Mouse (Mus musculus) T-cell, adult 2 months (primary cell): ENCODE data around the gene Gm14214.

Experiments
- DNase-seq: peaks from one replicate; pipeline ENCODE4 v3.0.0; 2022; ENCODE audit warnings: low spot score

The Gm14214 gene

DNA sequence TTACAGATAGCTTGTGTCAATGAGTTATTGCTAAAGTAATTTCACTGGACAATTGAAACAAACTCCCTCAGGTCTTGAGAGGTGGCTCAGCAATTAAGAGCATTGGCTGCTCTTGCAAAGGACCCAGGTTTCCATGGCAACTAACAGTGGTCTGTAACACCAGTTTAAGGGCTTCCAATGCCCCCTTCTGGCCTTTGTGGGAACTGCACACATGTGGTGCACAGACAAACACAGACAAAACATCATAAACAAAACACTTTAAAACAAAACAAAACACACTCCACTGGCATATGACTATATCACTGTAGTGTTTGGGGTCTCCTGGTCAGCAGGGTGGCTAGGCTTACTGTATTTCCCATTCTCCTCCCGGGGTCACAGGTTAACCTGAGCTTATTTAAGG lies 4.2 kb upstream of the Gm14214 start:
- peak; percentile 38 for DNase-seq

DNA sequence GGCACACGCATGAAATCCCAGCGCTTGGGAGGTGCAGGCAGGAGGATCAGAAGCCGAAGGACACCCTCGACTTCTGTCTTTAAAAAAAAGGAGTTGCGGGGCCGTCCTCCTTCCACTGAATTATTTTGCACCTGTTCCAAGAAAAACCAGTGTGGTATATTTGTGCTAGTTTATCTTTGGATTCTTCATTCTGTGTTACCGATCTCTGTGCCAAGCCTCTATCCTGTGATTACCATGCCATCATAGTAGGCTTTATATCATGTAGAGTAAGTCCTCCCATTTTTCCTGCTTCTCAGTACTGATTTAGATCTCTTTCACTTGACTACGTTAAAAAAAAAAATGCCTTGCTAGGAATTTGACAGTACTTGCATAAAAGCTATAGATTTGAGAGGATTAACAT lies 1.8 kb upstream of the Gm14214 start:
- DNase-seq = no peak

DNA sequence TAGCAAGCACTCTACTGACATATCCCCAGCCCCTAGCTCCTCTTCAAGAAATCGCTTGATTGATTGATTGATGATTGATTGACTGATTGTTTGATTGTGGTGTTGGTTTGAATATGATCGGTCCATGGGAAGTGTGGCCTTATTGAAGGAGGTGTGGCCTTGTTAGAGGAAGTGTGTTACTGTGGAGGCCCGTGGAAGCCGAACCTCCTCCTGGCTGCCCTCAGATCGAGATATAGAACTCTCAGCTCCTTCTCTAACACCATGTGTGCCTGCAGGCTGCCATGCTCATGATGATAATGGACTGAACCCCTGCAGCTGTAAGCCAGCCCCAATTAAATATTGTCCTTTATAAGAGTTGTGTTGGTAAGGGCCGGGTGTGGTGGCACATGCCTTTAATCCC lies 2.8 kb downstream of the Gm14214 start:
- no peak for DNase-seq

DNA sequence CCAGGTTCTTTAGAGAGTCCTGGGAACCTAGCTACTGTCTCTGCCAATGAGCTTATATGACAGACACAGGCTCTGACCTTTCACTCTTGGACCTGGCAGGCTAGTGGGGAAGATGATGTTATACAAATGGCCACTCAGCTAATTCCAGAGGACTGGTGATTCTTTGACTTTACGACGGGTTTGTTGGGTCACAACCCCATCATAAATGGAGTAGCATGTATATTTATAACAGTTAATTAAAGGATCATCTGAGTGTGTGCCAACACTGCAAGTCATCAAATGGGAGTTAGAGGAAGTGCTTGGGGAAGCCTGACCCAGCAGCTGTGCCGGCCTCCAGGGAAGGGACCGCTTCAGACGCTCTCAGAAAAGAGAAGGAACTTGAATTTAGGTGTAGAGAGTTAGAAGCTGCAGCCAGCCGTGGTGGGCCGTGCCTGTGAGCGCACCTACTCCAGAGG lies 4.2 kb downstream of the Gm14214 start:
- DNase-seq = no peak

DNA sequence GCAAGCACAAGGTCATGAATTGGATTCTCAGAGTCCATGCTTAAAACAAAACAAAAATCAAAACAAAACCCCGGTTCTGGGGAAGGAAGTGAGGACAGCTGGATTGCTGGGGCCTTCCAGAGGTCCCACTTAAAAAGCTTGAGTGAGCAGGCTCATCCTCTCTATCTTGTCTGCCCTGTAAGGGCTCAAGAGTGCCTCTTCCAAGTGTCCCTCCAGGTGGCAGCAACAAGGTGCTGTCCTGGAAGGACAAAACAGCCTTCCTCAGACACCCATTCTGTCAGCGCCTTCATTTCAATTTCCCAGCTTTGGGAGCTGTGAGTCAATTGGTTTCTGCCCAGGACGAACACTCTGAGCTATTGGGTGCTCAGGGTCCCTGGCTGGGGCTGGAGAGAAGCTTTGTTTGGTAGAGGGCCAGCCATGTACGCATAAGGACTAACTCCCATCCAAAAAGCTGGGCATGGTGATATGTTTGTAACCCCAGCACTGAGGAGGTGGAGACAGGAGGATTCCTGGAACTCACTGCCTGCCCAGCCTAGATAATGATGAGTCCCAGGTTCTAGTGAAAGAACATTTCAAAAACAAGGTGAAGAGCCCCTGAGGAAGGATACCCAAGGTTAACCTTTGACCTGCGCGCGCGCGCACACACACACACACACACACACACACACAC lies 4.9 kb downstream of the Gm14214 start:
- no peak for DNase-seq

DNA sequence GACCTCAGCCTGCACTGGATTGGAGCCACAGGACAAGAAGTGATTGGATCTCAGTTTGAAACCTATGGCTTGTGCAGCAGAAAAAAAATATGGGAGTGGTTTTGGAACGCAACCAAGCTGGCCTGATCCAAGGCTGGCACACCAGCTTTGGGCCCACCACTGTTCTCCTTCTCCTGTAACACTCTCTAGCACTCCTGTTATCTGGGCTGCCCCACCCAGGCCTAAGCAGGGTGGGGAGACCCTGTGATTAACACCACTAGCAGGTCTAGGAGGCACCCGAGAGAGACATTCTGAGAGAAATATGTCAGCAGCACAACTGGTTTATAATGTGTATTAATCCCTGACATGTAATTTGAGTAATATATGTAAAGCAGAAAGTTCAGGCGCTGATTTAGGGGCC lies 6.6 kb downstream of the Gm14214 start:
- DNase-seq = no peak

DNA sequence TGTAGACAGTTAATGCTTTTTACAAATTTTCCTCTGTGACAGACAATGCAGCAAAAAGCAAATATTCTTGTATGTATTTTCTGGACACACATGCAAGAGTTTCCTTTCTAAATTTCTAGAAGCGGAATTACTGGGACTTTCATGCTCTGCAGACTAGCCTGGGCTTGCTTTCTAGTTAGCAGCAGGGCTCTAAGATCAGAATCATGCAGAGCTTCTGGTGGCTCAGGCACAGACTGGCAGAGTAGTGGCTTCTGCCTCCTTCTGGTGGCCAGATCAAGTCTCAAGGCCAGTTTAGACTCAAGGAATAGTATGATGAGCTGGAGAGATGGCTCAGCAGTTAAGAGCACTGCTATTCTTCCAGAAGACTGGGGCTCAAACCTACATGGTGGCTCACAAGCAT lies 11.4 kb downstream of the Gm14214 start:
- DNase-seq = no peak

DNA sequence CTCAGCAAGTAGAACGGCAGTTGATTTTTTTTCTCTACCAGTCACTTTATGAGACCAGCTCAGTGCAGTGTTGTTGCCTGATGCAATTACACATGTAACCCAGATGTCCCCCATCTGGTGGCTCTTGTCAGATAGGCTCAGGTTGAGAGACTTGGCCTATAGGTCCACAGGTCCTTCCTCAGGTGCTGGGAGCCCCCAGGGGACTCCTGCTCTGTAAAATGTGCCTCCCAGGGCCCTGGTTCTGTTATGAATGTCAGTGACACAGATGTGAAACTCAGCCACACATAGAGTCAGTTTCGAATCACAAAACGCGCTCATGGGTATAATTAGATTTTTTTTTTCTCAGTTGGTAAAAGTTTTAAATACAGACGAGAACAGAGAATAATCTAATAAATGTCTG lies 12.1 kb downstream of the Gm14214 start:
- DNase-seq = no peak

DNA sequence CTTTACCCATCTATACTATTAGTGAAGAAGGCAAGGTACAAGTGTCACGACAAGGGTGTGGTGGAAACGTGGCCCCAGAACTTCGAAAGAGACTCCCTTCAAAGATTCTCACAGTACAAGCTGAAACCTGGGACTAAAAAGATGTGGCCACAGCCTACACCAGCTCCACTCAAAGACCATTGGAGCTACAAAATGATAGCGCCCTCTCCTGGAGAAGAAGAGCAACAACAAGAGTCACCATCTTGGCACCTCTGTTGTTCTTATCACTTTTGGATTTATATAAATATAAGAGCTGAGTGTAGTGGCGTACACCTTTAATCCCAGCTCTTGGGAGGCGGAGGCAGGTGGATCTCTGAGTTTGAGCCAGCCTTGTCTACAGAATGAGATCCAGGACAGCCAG lies 14.0 kb downstream of the Gm14214 start:
- DNase-seq = no peak

DNA sequence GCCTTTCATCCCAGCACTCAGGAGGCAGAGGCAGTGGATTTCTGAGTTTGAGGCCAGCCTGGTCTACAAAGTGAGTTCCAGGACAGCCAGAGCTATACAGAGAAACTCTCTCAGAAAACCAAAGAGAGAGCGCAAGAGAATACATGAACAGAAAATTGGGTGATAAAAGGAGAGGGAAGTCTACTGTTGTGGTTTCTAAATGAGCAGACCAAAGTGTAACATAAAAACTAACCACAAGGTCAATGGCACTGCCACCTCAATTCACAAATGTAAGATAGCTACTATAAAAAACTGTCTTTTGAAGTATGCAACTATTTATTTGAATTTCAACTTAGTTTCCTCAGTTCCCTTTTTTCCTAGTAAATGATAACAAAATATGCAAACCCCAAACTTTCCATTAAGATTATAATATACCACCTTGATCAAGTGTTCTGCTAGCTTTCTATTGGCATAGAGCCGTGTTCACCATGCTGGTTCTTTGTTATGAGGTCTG lies 15.7 kb downstream of the Gm14214 start:
- peak; percentile 20 for DNase-seq

DNA sequence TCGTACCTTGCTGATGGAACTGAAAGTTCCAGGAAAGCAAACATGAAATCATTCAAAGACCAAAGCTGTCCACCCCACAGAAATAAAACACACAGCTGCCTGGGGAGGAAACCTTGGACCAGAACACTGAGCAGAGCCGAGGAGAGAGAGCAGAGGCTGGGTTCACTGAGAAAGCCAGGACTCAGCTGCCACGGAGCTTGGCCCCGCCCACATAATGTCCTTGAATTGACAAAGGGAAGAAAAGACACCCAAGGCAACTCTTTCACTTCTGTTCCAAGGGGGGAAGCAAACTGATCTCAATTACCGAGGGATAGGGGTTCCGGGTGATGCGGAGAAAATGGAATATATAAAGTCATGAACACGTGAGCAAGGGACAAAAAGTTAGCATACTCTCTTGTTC lies 17.9 kb downstream of the Gm14214 start:
- DNase-seq = no peak

DNA sequence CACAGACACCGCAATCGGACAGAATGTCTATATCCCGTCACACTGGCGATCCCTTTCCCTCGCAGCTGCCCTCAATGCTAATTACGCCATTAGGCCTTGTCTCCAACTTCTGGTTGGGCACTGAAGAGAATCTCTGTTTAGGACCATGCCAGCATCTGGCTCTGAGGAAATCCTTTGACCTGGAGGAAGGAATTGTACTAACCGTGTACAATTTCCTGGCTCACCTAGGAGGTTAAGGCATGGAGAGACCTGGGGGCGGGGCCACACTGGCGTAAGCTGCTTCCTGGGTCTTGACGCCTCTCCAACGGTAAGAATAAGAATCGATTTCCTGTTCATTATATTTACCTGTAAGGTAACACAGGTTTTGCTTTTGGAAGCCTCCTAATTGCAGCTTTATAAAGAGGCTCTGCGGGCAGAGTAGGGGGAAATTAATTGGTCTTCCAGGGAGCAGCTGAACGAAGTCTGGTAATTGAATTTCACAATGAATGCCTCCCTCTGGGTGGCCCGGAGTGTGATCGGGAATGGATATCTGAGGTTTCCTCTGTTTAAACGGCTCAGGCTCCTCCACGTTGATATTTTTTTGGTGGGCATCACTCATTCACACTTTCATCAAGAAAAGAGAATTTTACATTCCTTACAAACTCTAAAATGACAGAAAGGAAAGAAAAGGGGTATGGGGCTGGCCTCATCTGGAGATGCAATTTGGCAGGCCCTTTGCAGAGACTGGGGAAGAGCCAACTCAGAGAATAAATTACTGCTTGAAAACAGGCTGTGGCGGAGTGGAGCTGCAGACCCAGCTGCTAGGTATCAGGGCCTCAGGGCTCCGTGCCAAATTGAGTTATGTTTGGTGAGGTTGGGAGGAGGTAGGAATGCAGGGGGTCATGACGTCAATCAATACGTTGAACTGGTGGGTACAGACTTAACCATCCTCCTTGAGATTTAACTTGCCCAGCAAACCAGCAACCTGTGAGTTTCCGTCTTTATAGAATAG lies 20.5 kb downstream of the Gm14214 start:
- DNase-seq = no peak

DNA sequence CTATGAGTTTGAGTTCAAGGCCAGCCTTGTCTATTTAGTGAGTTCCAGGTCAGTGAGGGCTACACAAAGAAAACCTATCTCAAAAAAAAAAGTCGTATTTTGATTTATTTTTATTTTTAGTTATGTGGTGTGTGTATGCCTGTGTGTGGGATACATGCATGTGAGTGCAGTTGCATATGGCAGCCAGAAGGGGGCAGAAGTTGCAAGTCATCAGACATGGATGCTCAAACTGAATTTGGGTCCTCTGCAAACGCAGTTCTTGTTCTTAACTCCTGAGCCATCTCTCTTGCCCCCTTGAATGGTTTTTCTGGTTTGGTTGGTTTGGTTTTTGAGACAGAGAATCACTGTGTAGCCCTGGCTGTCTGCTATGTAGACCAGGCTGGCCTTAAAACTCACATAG lies 21.4 kb downstream of the Gm14214 start:
- no peak for DNase-seq

DNA sequence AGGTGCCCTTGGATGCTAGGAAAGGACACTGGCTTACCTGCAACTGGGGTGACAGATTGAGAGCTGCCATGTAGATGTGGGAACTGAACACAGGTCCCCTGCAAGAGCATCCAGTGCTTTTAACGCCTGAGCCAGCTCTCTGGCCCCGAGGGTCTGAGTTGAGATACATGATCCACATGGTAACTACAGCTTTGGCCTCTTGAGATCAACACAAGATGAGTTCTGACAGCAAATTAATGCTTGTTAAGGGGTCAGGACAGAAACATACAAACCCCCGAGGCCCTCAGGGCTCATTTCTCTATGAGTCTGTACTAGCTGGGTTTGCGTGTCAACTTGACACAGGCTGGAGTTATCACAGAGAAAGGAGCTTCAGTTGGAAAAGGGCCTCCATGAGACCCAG lies 25.9 kb downstream of the Gm14214 start:
- DNase-seq = no peak

DNA sequence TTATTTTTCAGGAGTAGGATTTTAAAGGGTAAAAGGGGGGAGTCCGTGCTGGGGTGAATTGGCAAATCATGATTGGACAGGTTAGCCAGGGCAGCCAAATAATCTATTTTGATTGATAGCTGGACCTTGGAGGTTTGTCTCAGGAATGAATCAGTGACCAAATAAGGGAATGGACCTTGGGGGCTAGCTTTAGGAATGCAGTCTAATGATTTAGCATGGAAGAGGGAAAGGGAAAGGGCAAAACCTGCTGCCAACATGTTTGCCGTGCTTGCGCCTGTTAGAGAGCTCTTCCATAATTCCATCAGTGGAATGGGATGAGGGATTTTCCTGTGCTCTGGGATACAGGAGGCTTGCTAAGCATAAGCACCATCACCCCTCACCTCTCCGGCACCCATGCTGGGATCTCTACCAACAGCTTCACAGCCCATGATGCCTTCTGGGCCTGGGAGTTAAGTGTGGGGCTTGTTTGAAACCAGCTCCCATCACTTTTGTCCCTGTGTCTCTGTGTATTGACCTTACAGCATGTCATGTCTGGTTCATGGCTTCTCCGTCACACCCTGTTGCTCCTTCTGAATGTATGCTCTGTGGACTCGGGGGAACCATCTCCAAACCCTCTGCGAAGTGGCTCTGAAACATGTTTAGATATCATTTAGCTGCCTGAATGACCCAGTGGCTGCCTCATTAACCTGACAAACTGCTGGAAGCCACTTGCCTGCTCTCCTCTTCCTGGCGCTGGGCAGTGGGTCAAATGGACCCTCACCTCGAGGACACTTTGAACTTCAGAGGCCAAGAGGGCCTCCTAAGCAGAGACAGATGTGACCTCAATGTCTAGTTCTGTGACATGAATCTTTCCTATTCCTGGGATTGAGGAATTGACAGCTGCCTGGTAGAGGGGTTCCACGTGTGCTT lies 26.7 kb downstream of the Gm14214 start:
- no peak for DNase-seq

DNA sequence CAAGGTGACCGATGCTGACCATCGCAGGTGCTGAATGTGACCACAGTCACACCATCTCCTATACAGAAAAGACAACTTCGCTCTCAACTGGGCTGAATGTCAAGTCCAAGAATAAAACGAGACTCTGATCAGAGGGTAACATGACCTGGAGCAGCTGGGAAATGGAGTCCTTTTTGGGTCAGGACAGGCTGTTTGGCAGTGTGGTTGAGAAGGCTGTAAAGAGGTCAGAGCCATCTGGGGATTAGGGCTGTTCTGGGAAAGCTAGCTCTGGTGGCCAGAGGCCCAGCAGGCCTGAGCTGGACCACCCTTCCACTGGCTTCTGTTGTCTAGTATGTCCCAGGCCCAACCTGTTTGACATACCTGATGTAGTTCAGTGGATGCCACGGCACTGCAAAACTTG lies 31.2 kb downstream of the Gm14214 start:
- no peak for DNase-seq

DNA sequence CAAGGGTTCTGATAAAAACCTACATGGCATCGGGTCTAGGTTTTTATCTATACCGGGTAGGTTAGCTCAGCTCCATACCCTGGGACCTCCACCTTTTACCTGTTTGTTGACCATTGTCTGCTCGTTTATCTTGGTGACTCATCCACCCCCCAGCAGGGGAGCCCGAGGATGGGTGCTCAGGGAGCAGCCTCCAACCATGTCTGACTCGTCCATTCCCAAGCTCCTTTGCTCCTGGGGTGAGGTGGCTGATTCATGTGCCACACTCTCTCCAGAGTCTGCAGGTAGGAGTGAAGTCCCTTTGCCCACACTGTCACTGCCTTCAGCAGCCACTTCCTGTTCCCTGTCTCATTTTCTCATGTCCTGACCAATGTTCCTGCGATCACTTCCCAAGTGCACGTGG lies 33.8 kb downstream of the Gm14214 start:
- no peak for DNase-seq

DNA sequence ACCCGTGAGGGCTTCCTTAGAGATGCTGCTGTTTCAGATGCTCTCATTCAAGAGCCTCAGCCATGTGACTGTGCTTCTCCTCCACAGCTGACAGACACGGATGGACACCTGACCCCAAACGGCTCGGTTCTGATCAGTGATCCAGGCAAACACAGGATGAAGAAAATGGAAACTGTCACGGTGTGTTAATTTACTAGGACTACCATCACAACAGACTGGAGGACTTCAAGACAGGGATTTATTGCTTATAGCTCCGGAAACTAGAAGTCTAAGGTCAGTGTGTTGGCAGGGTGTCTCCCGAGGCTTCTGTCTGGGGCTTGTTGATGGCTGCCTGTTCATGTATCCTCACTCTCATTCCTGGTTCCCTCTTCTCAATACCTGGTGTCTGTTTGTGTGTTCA lies 34.4 kb downstream of the Gm14214 start:
- DNase-seq = no peak

DNA sequence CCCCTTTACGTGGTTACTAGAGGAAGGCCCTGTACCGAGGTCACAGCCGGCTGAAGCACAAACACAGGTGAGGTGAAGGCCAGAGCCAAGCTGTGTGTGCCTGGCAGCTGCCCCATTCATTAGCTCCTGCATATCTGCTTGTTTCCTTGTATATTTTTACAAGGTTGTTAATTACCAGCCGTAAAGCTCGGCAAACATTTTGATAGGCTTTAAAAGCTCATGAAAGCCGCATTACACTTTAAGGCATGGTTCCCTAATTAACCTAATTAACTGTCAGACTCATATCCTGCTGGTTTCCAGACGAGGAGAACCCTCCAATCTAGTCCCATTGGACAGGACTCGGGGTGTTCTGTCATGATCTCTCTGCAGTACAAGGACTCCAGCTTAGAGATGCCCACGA lies 34.9 kb downstream of the Gm14214 start:
- no peak for DNase-seq

DNA sequence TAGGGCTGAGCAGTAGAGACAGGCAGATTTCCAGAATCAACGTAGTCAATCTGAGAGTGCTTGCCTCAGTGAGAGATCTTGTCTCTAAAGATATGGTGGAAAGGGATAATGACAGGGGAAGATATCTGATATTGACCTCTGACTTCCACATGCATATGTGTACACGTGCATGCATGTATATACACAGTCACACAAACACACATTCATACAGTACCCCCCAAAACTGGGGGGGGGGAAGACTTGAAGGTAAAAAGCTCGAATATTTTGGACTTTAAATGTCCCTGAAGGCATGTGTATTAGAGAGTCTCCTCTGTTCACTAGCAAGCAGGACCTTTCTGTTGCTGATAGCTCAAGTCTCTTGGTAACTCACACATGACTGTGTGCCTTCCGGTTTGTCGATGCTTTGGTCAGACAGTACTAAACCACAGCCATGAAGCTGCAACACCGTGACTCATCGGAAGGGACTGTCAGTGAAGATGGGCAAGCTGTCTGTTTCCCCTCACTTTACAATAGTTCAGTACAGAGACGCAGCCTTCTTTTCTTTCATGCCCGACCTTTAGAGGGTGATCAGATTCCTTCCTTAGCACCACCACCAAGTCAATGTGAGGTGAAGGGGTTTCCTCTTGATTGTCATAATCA lies 37.2 kb downstream of the Gm14214 start:
- no peak for DNase-seq

DNA sequence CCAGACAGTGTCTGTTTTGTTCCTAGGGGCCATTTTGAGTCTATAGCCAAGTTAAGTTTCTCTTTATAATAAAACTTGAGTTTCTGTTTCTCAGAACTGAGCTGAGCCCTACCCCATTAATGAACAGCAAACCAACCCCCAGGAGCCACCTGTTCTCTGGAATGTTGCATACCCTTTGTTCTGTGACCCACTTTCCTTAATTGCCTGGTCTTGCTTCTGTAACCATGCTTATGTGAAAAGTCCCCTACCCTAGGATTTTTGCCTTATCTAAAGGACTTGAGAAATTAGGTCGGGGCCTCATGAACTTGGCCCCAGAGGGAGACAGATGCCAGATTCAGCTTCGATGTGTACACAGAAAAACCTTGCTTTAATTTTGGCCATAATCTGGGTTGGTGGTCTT lies 37.9 kb downstream of the Gm14214 start:
- no peak for DNase-seq

DNA sequence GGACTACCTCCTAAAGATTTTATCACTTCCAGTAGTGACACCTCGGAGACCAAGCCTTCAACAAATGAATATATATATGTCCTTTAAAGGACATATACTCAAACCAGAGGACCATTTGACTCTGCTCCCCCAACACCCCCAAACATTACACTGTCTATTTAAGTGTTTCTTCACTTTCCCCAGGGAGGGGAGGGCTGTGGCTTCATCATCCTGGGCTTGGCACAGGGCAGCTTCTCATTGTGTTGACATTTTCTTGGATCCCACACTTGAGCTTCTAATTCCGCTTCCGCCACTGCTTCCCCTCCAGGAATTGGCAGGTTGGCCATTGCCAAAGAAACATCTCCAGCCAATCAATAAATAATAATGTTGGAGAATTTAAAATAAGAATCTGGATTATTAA lies 39.0 kb downstream of the Gm14214 start:
- no peak for DNase-seq
